Mouse (Mus musculus) lung, postnatal 36 days (tissue): ENCODE results near the gene Gm49425.
"Not testable (repeated sequence)": the region's sequence is repeated elsewhere in the genome, so short reads cannot be mapped to it uniquely, and the experiment has no call there.

Experiments
- DNase-seq: peaks from one replicate; pipeline ENCODE4 v3.0.0; 2022; ENCODE audit warnings: mixed read lengths

The Gm49425 gene

GRCm38 (mm10) chr15:101517161-101517560, at the start of gene Gm49425:
Gm49425 (minus strand) TSS chr15:101517261.
- not testable (repeated sequence) for DNase-seq

GRCm38 (mm10) chr15:101562850-101563249, 45.8 kb upstream of the Gm49425 start, which contains the start of gene Krt90:
Krt90 (minus strand) TSS chr15:101562950.
- no peak for DNase-seq

- no peak for DNase-seq
Observed at GRCm38 (mm10) chr15:101558034-101558646, 41.1 kb upstream of the Gm49425 start.

GRCm38 (mm10) chr15:101553169-101553568, 36.1 kb upstream of the Gm49425 start:
- DNase-seq, result peak; percentile 38

- no peak for DNase-seq
Observed at GRCm38 (mm10) chr15:101552188-101552587, 35.1 kb upstream of the Gm49425 start.

- no peak for DNase-seq
Observed at GRCm38 (mm10) chr15:101550567-101550966, 33.5 kb upstream of the Gm49425 start, which contains the start of gene Krt82. Krt82 (minus strand) TSS chr15:101550667.

GRCm38 (mm10) chr15:101544478-101544877, 27.4 kb upstream of the Gm49425 start:
- no peak for DNase-seq

- no peak for DNase-seq
Observed at GRCm38 (mm10) chr15:101542543-101542942, 25.5 kb upstream of the Gm49425 start.

- DNase-seq, result peak; percentile 4
Observed at GRCm38 (mm10) chr15:101538580-101538900, 21.5 kb upstream of the Gm49425 start.

GRCm38 (mm10) chr15:101537864-101538579, 21.0 kb upstream of the Gm49425 start:
- no peak for DNase-seq

GRCm38 (mm10) chr15:101536054-101536850, 19.2 kb upstream of the Gm49425 start:
- DNase-seq, result no peak

- DNase-seq, result no peak
Observed at GRCm38 (mm10) chr15:101532720-101533119, 15.7 kb upstream of the Gm49425 start, which contains the start of gene Krt84. Krt84 (minus strand) TSS chr15:101532820.

GRCm38 (mm10) chr15:101522556-101523232, 5.6 kb upstream of the Gm49425 start:
- peak; percentile 10 for DNase-seq

- DNase-seq, result peak; percentile 86
Observed at GRCm38 (mm10) chr15:101519792-101520191, 2.7 kb upstream of the Gm49425 start.

GRCm38 (mm10) chr15:101508247-101508646, 8.8 kb downstream of the Gm49425 start:
- DNase-seq, result peak; percentile 14

- no peak for DNase-seq
Observed at GRCm38 (mm10) chr15:101506896-101507758, 9.9 kb downstream of the Gm49425 start.

GRCm38 (mm10) chr15:101497181-101497580, 19.9 kb downstream of the Gm49425 start:
- DNase-seq, result peak; percentile 60

- no peak for DNase-seq
Observed at GRCm38 (mm10) chr15:101495266-101495665, 21.8 kb downstream of the Gm49425 start.

GRCm38 (mm10) chr15:101494203-101494602, 22.9 kb downstream of the Gm49425 start:
- DNase-seq, result no peak

GRCm38 (mm10) chr15:101493713-101494112, 23.3 kb downstream of the Gm49425 start:
- DNase-seq, result no peak

- no peak for DNase-seq
Observed at GRCm38 (mm10) chr15:101492718-101493117, 24.3 kb downstream of the Gm49425 start.

GRCm38 (mm10) chr15:101491431-101491830, 25.6 kb downstream of the Gm49425 start, which contains the start of gene Krt83:
Krt83 (minus strand) TSS chr15:101491512.
- DNase-seq, result peak; percentile 43
